Mouse (Mus musculus) liver, embryonic 15.5 days (tissue): ENCODE data around the gene Hist1h1c. TPM values are rescaled to one million over a fixed set of nuclear protein-coding genes. Genes with fewer than 3 reads are reported as not detected.
"Not testable (repeated sequence)": the region's sequence is repeated elsewhere in the genome, so short reads cannot be mapped to it uniquely, and the experiment has no call there.

Source experiments
- ATAC-seq: fragments of 200-750 bp; cut with Nextera tagmentation; 2 replicates; pipeline ENCODE4 v1.8.0; 2017; ENCODE audit warnings: moderate number of reproducible peaks, mild to moderate bottlenecking, moderate library complexity; ENCODE audit not compliant: insufficient read depth
- H3K27ac ChIP-seq: fragments of 300-500 bp; sonication (generic); replicated peaks from 2 replicates; pipeline ENCODE4 v1.5.1; 2015; ENCODE audit warnings: mild to moderate bottlenecking, inconsistent platforms
- H3K27me3 ChIP-seq: fragments of 300-500 bp; sonication (generic); 2 replicates; pipeline ENCODE4 v1.6.1; 2015; ENCODE audit warnings: mild to moderate bottlenecking, inconsistent platforms
- H3K36me3 ChIP-seq: fragments of 300-500 bp; sonication (generic); replicated peaks from 2 replicates; pipeline ENCODE4 v1.6.1; 2015; ENCODE audit warnings: moderate library complexity, mild to moderate bottlenecking, inconsistent platforms
- H3K4me1 ChIP-seq: fragments of 300-500 bp; sonication (generic); replicated peaks from 2 replicates; pipeline ENCODE4 v1.6.1; 2015; ENCODE audit warnings: inconsistent platforms
- H3K4me2 ChIP-seq: fragments of 300-500 bp; sonication (generic); 2 replicates; pipeline ENCODE4 v1.6.1; 2015; ENCODE audit warnings: moderate library complexity, mild to moderate bottlenecking, inconsistent platforms
- H3K4me3 ChIP-seq: fragments of 300-500 bp; sonication (generic); replicated peaks from 2 replicates; pipeline ENCODE4 v1.5.1; 2015; ENCODE audit warnings: mild to moderate bottlenecking, inconsistent platforms
- H3K9ac ChIP-seq: fragments of 300-500 bp; sonication (generic); 2 replicates; pipeline ENCODE4 v1.6.1; 2015; ENCODE audit warnings: moderate library complexity, mild to moderate bottlenecking, inconsistent platforms
- H3K9me3 ChIP-seq: fragments of 300-500 bp; sonication (generic); replicated peaks from 2 replicates; pipeline ENCODE4 v1.6.1; 2016; ENCODE audit warnings: inconsistent platforms
- WGBS: fragments of 180-500 bp; shearing (Covaris S2); methylation state at CpG from one replicate; pipeline ENCODE4 v1.1.7; 2015; ENCODE audit warnings: mixed read lengths; ENCODE audit not compliant: insufficient replicate concordance; 5-methylcytosine and 5-hydroxymethylcytosine counted together
- polyA plus RNA-seq: library from polyadenylated mRNA; unstranded; fragments of >200 nt; fragmentation: Nextera tagmentation; extraction: Ambion mirVana; gene quantifications from 2 replicates; pipeline ENCODE4 v1.2.1, GENCODE M21; 2015

The Hist1h1c gene
- polyA plus RNA-seq, 1 experiment from 2014 or later: 85.5 TPM

DNA sequence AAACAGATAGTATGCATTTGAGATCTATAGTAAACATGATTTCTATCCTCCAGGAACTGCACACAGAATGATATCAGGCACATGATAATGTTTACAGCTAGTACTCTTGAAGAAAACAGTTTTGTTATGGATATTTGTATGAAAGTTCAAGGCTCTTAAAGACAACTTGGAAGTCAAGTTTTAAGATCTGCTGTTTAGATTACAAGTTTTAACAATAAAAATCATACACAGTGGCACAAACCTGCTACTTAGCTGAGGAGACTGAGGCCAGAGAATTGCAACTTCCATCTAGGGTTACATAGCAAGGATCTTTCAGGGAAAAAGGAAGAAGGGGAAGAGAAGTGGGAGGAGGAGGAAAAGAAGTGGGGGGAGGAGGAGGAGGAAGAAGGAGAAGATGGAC is 16.4 kb downstream of the Hist1h1c start:
- Histone ChIP-seq H3K4me3 (no peak overlapping the region), H3K27ac (peak overlapping the region; percentile 87), H3K36me3 (no peaks in the 10 kb centered on the region), H3K4me1 (peaks cover 50% of the 10 kb centered on the region), H3K4me2 (no peak overlapping the region), H3K9ac (peak overlapping the region; percentile 20; the same call in 1 of the 2 replicates), H3K9me3 (no peaks in the 10 kb centered on the region), H3K27me3 (no peaks in the 10 kb centered on the region)
- no peak for ATAC-seq

DNA sequence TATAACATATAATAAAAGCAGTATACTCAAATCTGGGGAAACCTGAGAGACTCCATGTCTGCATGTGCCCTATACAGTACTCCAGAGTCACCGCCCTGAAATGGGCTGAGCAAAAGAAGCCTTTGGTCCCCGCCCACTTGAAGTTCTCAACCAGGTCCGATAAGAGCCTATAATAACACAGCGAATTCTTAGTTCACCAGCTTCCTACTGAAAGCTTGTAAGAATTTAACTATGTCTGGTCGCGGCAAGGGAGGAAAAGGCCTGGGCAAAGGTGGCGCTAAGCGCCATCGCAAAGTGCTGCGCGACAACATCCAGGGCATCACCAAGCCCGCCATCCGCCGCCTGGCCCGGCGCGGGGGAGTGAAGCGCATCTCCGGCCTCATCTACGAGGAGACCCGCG is 18.2 kb downstream of the Hist1h1c start, which contains the start of gene Hist1h4b:
TSS of gene Hist1h4b (plus strand) at position 224 of the 400 bp plus-strand sequence.
- Histone ChIP-seq H3K27ac (peak within 1 kb of the TSS; percentile 99), H3K4me3 (peak within 1 kb of the TSS; percentile 54), H3K27me3 (no peaks in the 10 kb centered on the region), H3K36me3 (no peaks in the 10 kb centered on the region), H3K4me2 (peak within 1 kb of the TSS; percentile 87), H3K9ac (peak within 1 kb of the TSS; percentile 71), H3K4me1 (peaks cover 57% of the 10 kb centered on the region), H3K9me3 (no peaks in the 10 kb centered on the region)
- ATAC-seq: peak; percentile 67
- WGBS: 0% methylated on average over 19 of the region's 22 CpGs

DNA sequence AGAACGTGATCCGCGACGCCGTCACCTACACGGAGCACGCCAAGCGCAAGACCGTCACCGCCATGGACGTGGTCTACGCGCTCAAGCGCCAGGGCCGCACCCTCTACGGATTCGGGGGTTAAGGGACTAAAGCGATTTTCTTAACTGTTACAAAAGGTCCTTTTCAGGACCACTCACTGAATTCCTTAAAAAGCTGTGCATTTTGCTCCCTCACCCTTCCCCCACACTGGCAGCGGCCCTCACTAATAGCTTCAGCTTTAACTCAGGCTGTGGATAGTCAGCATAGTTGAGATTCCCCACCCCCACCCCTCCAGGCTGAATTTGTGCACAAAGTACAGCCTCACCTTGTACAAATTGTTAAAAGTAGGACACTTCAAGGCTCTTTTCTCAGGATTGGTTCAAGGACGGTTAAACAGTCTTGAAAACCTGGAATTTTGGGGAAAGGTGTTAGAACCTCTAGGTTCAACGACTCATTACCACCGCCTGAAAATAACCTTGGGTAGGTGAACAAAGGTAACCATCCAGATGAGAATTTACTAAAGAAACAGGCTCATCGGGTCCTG is 18.7 kb downstream of the Hist1h1c start:
- under 1% methylated on average over 18 of the region's 23 CpGs for WGBS
- Histone ChIP-seq H3K27me3 (no peaks in the 10 kb centered on the region), H3K4me2 (peak overlapping the region; percentile 87), H3K27ac (peak overlapping the region; percentile 99), H3K4me1 (peaks cover 57% of the 10 kb centered on the region), H3K4me3 (peak overlapping the region; percentile 54), H3K9ac (peak overlapping the region; percentile 71), H3K9me3 (no peaks in the 10 kb centered on the region), H3K36me3 (no peaks in the 10 kb centered on the region)
- ATAC-seq: peak; percentile 8

DNA sequence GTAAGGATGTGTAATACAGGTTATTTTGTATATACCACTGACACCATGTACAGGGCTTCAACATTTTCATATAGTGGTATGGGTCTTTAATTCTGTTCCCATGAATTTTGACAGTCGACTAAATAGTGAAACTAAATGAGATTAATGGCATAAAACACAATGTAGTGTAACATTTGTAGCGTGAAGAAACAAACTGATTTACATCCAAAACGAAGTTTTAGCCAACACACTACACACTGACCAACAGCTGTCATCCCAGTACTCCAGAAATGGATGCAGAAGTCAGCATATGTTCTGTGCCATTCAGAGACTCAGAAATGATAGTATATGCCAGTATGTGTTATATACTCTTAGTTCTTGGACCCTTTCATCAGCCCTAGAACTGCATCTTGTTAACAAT is 19.3 kb downstream of the Hist1h1c start:
- Histone ChIP-seq H3K4me2 (peak overlapping the region; percentile 87), H3K4me3 (peak overlapping the region; percentile 54), H3K27ac (peak overlapping the region; percentile 99), H3K27me3 (no peaks in the 10 kb centered on the region), H3K4me1 (peaks cover 60% of the 10 kb centered on the region), H3K36me3 (no peaks in the 10 kb centered on the region), H3K9ac (peak overlapping the region; percentile 71), H3K9me3 (no peaks in the 10 kb centered on the region)
- 37% methylated on average over 3 of the region's 3 CpGs for WGBS
- no peak for ATAC-seq

DNA sequence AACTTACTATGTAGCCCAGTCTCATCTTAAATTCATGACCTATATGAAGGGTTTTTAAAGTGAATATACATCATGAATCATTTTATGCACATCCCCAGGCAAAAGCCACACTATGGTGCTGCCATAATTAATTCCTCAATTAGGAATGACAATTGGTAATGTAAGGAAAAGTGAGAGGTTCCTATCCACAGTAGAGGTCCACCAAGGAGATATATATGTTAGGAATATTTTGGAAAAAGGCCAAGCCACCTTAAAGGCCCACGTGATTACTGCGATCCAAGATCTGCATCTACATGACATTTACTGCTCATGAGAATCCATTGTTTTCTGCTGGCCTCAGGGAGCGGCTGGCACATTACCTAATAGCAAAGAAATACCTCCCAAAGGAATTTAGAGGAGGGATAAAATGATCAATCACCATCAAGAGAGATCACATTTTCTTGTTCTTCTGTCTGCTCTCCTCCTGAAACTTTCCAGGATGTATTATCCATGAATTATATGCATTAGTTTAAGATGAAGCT is 20.7 kb downstream of the Hist1h1c start:
- Histone ChIP-seq H3K27ac (peak overlapping the region; percentile 99), H3K4me3 (no peak overlapping the region), H3K36me3 (no peaks in the 10 kb centered on the region), H3K27me3 (no peaks in the 10 kb centered on the region), H3K9me3 (no peaks in the 10 kb centered on the region), H3K4me1 (peaks cover 64% of the 10 kb centered on the region), H3K9ac (peak overlapping the region; percentile 60; the same call in 1 of the 2 replicates), H3K4me2 (peak overlapping the region; percentile 87)
- no peak for ATAC-seq
- 90% methylated on average over 3 of the region's 3 CpGs for WGBS

DNA sequence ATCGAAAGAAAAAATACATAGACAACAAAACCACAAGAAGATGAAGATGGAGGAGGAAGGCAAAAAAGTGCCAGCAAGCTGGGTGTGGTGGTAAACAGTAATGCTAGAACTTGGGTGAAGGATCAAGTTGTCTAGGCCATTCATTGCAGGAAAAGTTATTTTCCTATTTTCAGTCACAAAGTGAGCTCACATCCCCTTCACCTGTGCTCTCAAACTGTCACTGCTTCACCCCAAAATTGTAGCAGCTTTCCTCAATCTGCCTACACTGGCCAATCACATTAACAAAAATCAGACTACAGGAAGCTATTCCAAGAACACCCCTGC is 21.3 kb downstream of the Hist1h1c start:
- H3K9me3 ChIP-seq: no peaks in the 10 kb centered on the region
- H3K27ac ChIP-seq: peak overlapping the region; percentile 99
- no peaks in the 10 kb centered on the region for H3K27me3 ChIP-seq
- peak overlapping the region; percentile 87 for H3K4me2 ChIP-seq
- ATAC-seq: no peak
- H3K4me3 ChIP-seq: peak overlapping the region; percentile 61
- peak overlapping the region; percentile 60 for H3K9ac ChIP-seq
- 39% methylated on average over 1 of the region's 1 CpGs for WGBS
- no peaks in the 10 kb centered on the region for H3K36me3 ChIP-seq
- H3K4me1 ChIP-seq: peaks cover 70% of the 10 kb centered on the region

DNA sequence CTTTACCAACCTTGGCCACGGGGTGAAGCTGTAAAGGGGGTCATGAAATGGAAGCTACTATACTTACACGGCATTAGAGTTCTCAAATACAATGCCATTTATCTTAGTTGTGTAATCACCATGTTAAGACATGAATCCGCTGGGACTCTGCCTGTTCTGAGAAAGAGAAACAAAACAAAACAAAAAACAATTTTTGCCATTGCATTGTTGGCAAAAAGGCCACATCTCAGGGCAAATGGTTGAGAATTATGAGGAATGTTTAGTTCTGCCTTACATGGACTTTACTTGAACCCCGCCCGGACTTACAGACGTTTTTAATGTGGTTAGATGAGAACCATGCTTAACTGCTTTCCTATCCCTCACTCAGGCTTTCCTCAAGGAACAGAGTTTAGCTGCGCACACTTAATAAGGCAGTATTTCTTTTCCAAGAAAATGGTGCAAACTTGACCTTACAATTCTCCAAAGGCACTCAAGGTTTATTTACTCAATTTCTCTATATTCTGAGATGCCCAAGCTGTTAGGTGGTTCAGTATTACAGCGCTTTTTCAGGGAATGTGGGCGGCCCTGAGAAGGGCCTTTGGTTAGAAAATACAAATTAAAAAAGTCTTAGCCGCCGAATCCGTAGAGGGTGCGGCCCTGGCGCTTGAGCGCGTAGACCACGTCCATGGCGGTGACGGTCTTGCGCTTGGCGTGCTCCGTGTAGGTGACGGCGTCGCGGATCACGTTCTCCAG is 21.8 kb downstream of the Hist1h1c start:
- WGBS: under 1% methylated on average over 26 of the region's 27 CpGs
- Histone ChIP-seq H3K4me3 (peak overlapping the region; percentile 61), H3K9me3 (no peaks in the 10 kb centered on the region), H3K36me3 (no peaks in the 10 kb centered on the region), H3K9ac (peak overlapping the region; percentile 60), H3K27ac (peak overlapping the region; percentile 99), H3K4me1 (peaks cover 71% of the 10 kb centered on the region), H3K27me3 (no peaks in the 10 kb centered on the region), H3K4me2 (peak overlapping the region; percentile 87)
- ATAC-seq: no peak

DNA sequence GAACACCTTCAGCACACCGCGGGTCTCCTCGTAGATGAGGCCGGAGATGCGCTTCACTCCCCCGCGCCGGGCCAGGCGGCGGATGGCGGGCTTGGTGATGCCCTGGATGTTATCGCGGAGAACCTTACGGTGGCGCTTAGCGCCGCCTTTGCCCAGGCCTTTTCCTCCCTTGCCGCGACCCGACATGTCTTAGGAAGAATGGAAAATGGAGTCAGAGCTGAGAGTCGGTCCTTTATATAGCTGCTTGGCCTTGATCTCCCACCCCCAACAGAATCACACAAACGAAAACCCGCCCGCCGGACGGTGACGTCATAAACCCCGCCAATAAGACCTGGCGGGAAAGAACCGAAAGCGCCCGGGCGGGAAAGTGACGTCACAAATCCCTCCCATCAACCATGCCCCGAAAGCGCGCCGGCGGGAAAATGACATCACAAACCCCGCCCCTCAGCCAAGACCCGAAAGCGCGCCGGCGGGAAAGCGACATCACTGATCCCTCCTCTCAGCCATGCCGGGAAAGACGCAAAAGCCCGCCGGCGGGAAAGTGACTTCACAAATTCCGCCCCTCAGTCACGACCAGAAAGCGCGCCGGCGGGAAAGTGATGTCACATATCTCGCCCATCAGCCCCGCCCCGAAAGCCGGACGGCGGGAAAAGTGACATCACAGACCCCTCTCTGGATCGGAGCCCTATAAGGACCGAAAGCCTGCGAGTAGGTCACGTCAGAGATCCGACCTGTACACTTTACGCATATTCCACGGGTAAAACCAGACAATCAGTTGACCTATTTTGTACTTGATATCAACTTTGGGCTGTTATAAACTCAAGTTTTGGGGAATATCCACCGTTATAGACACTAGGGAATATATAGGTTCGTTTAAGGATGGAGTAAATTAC is 22.6 kb downstream of the Hist1h1c start, which contains the start of gene Hist1h4a:
TSS of gene Hist1h4a (minus strand) at position 259 of the 893 bp plus-strand sequence.
- Histone ChIP-seq H3K27ac (peak within 1 kb of the TSS; percentile 99), H3K9ac (peak within 1 kb of the TSS; percentile 67), H3K27me3 (no peaks in the 10 kb centered on the region), H3K9me3 (no peaks in the 10 kb centered on the region), H3K36me3 (no peaks in the 10 kb centered on the region), H3K4me2 (peak within 1 kb of the TSS; percentile 87), H3K4me1 (peaks cover 65% of the 10 kb centered on the region), H3K4me3 (peak within 1 kb of the TSS; percentile 61)
- under 1% methylated on average over 68 of the region's 72 CpGs for WGBS
- peak; percentile 56 for ATAC-seq

DNA sequence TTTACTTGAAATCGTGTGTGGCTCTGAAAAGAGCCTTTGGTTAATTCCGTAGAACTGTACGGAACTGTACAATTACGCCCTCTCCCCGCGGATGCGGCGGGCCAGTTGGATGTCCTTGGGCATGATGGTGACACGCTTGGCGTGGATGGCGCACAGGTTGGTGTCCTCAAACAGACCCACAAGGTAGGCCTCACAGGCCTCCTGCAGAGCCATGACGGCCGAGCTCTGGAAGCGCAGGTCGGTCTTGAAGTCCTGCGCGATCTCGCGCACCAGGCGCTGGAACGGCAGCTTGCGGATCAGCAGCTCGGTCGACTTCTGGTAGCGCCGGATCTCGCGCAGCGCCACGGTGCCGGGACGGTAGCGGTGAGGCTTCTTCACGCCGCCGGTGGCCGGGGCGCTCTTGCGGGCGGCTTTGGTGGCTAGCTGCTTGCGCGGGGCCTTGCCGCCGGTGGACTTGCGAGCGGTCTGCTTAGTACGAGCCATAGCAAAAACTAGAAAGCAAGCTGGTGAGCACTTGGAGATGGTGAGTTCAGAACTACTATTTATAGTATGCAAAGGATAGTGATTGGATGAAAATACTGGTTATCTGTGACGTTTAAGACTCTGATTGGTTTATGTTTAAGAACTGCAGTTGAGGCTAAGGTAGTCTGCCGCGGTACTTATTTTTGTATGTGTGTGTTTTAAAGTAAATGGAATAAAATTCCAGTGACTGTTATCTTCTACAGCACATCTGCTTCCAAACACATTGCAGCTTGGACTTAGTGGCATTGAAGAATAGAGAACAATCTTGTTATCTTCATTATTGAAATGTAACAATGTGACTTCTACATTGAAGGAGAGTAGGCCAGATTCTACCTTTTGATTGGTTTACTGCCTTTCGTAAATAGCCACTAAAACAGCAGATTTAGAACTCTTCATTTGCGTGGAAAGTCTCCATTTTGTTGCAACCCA is 23.5 kb downstream of the Hist1h1c start, which contains the start of gene Hist1h3a:
TSS of gene Hist1h3a (minus strand) at position 516 of the 951 bp plus-strand sequence.
- WGBS: under 1% methylated on average over 33 of the region's 52 CpGs
- peaks cover 63% of the 10 kb centered on the region for H3K4me1 ChIP-seq
- peak; percentile 48 for ATAC-seq

DNA sequence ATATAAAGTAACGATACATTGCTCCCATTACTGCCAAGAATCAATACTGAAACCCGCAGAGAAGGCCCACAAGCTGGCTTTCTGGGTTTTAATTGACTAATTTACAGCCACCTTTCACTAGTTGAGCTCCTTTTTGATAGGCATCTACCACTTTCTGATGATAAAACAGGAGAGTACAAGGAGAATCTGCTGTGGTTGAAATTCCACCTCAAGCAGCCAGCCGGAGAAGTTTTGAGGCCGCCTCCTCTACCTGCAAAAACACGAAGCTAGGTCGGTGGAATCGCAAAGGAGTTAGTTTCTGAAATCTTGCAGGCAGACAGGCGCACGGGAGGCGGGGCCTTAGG is 24.6 kb downstream of the Hist1h1c start:
- Histone ChIP-seq H3K9me3 (no peaks in the 10 kb centered on the region), H3K27ac (peak overlapping the region; percentile 99), H3K9ac (peak overlapping the region; percentile 61), H3K4me2 (peak overlapping the region; percentile 87), H3K4me1 (peaks cover 54% of the 10 kb centered on the region), H3K4me3 (peak overlapping the region; percentile 61), H3K36me3 (no peaks in the 10 kb centered on the region), H3K27me3 (no peaks in the 10 kb centered on the region)
- WGBS: under 1% methylated on average over 10 of the region's 10 CpGs
- ATAC-seq: no peak

More for the DNA sequence above, 23.5 kb downstream of the Hist1h1c start, which contains the start of gene Hist1h3a:
- H3K9me3 ChIP-seq, H3K27me3 ChIP-seq, H3K36me3 ChIP-seq: not testable (repeated sequence)
- Histone ChIP-seq H3K27ac (peak within 1 kb of the TSS; percentile 99), H3K4me3 (peak within 1 kb of the TSS; percentile 61), H3K9ac (peak within 1 kb of the TSS; percentile 67), H3K4me2 (peak within 1 kb of the TSS; percentile 87)
